Mouse (Mus musculus) ES-E14 (cell line): ENCODE measurements at regions not wholly inside any gene's neighbourhood (a gene's known extent, or its start where the extent isn't known, plus 50 kb on each side); places are given as distances from the start of the nearest gene placed in this dataset.
A peak's percentile ranks its signal among the peaks of the same experiment; 100 is the strongest.

Experiments
- DNase-seq: peaks from one replicate; pipeline ENCODE4 v3.0.0-alpha.2; 2013; ENCODE audit warnings: low read depth, low spot score
- H3K27ac ChIP-seq: 2 replicates; pipeline ENCODE4 v1.5.1; 2012; ENCODE audit warnings: low read depth, mild to moderate bottlenecking, low read length, moderate library complexity, mixed read lengths; ENCODE audit not compliant: poor library complexity, insufficient read depth, severe bottlenecking
- H3K36me3 ChIP-seq: 2 replicates; pipeline ENCODE4 v1.6.1; 2012; ENCODE audit warnings: mild to moderate bottlenecking, low read length, moderate library complexity, mixed read lengths; ENCODE audit not compliant: control insufficient read depth, poor library complexity, insufficient read depth, severe bottlenecking
- H3K4me1 ChIP-seq, 2 experiments: fragments of 150-350 bp in 1 of 2; sonication (generic) in 1 of 2; 2 replicates each; pipeline ENCODE4 v1.6.1; 2012; ENCODE audit warnings: low read length in 2 of 2, mild to moderate bottlenecking in 1 of 2, mixed read lengths in 1 of 2; ENCODE audit not compliant: control insufficient read depth in 2 of 2, insufficient read depth in 2 of 2, poor library complexity in 1 of 2
- H3K4me3 ChIP-seq, 2 experiments: fragments of 150-350 bp in 1 of 2; sonication (generic) in 1 of 2; 2 replicates each; pipeline ENCODE4 v1.5.1; 2012; ENCODE audit warnings: low read length in 2 of 2, low read depth in 1 of 2, mild to moderate bottlenecking in 1 of 2, mixed read lengths in 1 of 2; ENCODE audit not compliant: insufficient read depth in 1 of 2, poor library complexity in 1 of 2, severe bottlenecking in 1 of 2
- H3K9ac ChIP-seq: 2 replicates; pipeline ENCODE4 v1.6.1; 2012; ENCODE audit warnings: low read depth, mild to moderate bottlenecking, low read length, mixed read lengths; ENCODE audit not compliant: poor library complexity, insufficient read depth, severe bottlenecking
- H3K9me3 ChIP-seq: fragments of 150-350 bp; sonication (generic); 2 replicates; pipeline ENCODE4 v1.6.1; 2012; ENCODE audit warnings: low read depth, mild to moderate bottlenecking, low read length; ENCODE audit not compliant: control insufficient read depth, insufficient read depth
- CHD2 ChIP-seq: IDR thresholded peaks from 2 replicates; pipeline ENCODE4 v1.6.1; 2014; ENCODE audit warnings: mild to moderate bottlenecking, low read depth, low read length, inconsistent platforms
- HCFC1 ChIP-seq: IDR thresholded peaks from 2 replicates; pipeline ENCODE4 v1.6.1; 2012; ENCODE audit warnings: low read length, inconsistent platforms, borderline replicate concordance; ENCODE audit not compliant: insufficient read depth
- MAFK ChIP-seq: IDR thresholded peaks from 2 replicates; pipeline ENCODE4 v1.6.1; 2014; ENCODE audit warnings: mild to moderate bottlenecking, low read depth, low read length, inconsistent platforms; ENCODE audit not compliant: insufficient read depth
- ZC3H11A ChIP-seq: IDR thresholded peaks from 2 replicates; pipeline ENCODE4 v1.6.1; 2012; ENCODE audit warnings: low read depth, mild to moderate bottlenecking, inconsistent platforms, low read length, borderline replicate concordance
- ZNF384 ChIP-seq: IDR thresholded peaks from 2 replicates; pipeline ENCODE4 v1.6.1; 2012; ENCODE audit warnings: low read depth, low read length, inconsistent platforms
- in situ Hi-C, 2 experiments: fragments of 600-800 bp; cut with MboI; formaldehyde crosslinking; loops; one replicate each; pipeline ENCODE4 v1.15.1; 2025; ENCODE audit warnings: low sequenced_read_pairs in 2 of 2, inconsistent platforms in 1 of 2; ENCODE audit not compliant: unreplicated experiment in 2 of 2

- Histone ChIP-seq H3K27ac (no peak overlapping the region), H3K4me1 (no peaks in the 10 kb centered on the region), H3K9me3 (no peaks in the 10 kb centered on the region), H3K9ac (no peak overlapping the region), H3K4me3 (no peak overlapping the region), H3K36me3 (no peaks in the 10 kb centered on the region)
- TF ChIP-seq ZC3H11A, result no peak
- TF ChIP-seq CHD2, result no peak
- TF ChIP-seq HCFC1, result no peak
- no peak for TF ChIP-seq ZNF384
- TF ChIP-seq MAFK, result no peak
- in situ Hi-C loops, result no loop called here
- DNase-seq, result no peak
These were observed 208.3 kb downstream of the Adra2a start for GRCm38 (mm10) chr19:54252145-54252664.

- in situ Hi-C loops, result no loop called here
- DNase-seq, result peak; percentile 6
- Histone ChIP-seq H3K4me1 (no peaks in the 10 kb centered on the region), H3K9ac (no peak overlapping the region), H3K36me3 (no peaks in the 10 kb centered on the region), H3K9me3 (no peaks in the 10 kb centered on the region), H3K27ac (no peak overlapping the region), H3K4me3 (no peak overlapping the region)
- TF ChIP-seq CHD2 (no peak), ZNF384 (no peak), HCFC1 (no peak), ZC3H11A (no peak), MAFK (no peak)
These were observed 213.9 kb downstream of the Adra2a start for GRCm38 (mm10) chr19:54257889-54258288.

GRCm38 (mm10) chr19:54259175-54259574, 215.2 kb downstream of the Adra2a start:
- no peak overlapping the region for H3K27ac ChIP-seq
- no peaks in the 10 kb centered on the region for H3K36me3 ChIP-seq
- TF ChIP-seq ZC3H11A, result no peak
- H3K4me3 ChIP-seq, result no peak overlapping the region
- DNase-seq, result no peak
- H3K4me1 ChIP-seq, result no peaks in the 10 kb centered on the region
- no peak overlapping the region for H3K9ac ChIP-seq
- in situ Hi-C loops, result no loop called here
- no peaks in the 10 kb centered on the region for H3K9me3 ChIP-seq

- Histone ChIP-seq H3K27ac (no peak overlapping the region), H3K4me3 (no peak overlapping the region), H3K9ac (no peak overlapping the region), H3K36me3 (no peaks in the 10 kb centered on the region), H3K4me1 (no peaks in the 10 kb centered on the region), H3K9me3 (no peaks in the 10 kb centered on the region)
- in situ Hi-C loops, result no loop called here
- DNase-seq, result no peak
- TF ChIP-seq HCFC1 (no peak), ZNF384 (no peak), ZC3H11A (no peak), CHD2 (no peak), MAFK (no peak)
These were observed 233.4 kb downstream of the Adra2a start for GRCm38 (mm10) chr19:54277368-54277767.

GRCm38 (mm10) chr19:54285481-54285880, 241.5 kb downstream of the Adra2a start:
- in situ Hi-C loops, result no loop called here
- Histone ChIP-seq H3K27ac (no peak overlapping the region), H3K9me3 (no peaks in the 10 kb centered on the region), H3K4me3 (no peak overlapping the region), H3K9ac (no peak overlapping the region), H3K4me1 (no peaks in the 10 kb centered on the region), H3K36me3 (no peaks in the 10 kb centered on the region)
- DNase-seq, result peak; percentile 17
- TF ChIP-seq ZNF384, result no peak
- peak; percentile 100 for TF ChIP-seq ZC3H11A
- TF ChIP-seq MAFK, result no peak
